Mouse (Mus musculus): ENCODE data around the gene Atg101. TPM values are rescaled to one million over a fixed set of nuclear protein-coding genes. Genes with fewer than 3 reads are reported as not detected.
A peak's percentile ranks its signal among the peaks of the same experiment; 100 is the strongest.

The Atg101 gene
- total and polyA plus RNA-seq, 2 experiments: 63.2 to 89.3 TPM

DNA sequence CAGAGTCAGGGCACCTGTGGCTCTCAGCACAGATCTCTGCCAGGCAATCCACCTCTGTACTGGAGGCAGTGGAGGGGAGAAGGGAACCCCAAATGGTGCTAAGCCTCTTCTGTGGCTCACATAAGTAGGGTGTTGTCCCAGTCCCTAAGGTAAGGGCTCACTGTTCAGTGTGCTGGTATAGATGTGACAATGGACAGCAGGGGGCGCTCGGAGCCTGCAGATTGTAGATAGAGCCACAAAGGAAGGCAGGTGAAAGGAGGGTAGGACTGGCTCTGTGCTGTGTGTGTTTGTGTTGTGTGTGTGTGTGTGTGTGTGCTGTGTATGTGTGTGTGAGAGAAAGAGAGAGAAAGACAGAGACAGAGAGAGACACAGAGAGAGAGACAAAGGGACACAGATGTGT lies 55.5 kb downstream of the Atg101 start:
- Histone ChIP-seq H3K27ac (replicated peaks; ENCODE audit: insufficient read depth, low read depth, low read length) (no peak overlapping the region), H3K27me3 (ENCODE audit: control insufficient read depth, insufficient read depth, low read length) (no peaks in the 10 kb centered on the region), H3K4me1 (ENCODE audit: control insufficient read depth, insufficient read depth, low read length) (no peaks in the 10 kb centered on the region), H3K36me3 (ENCODE audit: control insufficient read depth, insufficient read depth, low read length) (no peaks in the 10 kb centered on the region), H3K9ac (ENCODE audit: low read depth, low read length) (no peak overlapping the region), H3K4me3 (ENCODE audit: insufficient read depth, low read depth, low read length) (no peak overlapping the region), H3K79me2 (ENCODE audit: control insufficient read depth, insufficient read depth, low read length) (no peaks in the 10 kb centered on the region)
- no peak for TF ChIP-seq POLR2A (IDR thresholded peaks at IDR 0.05; ENCODE audit: extremely low read depth, insufficient read depth, low read length)
- TF ChIP-seq CTCF (IDR thresholded peaks at IDR 0.05; ENCODE audit: low read depth, low read length): peak; percentile 79
- WGBS: 0% methylated on average over 2 of the region's 2 CpGs
- peak; percentile 53 for DNase-seq (ENCODE audit: extremely low read depth, low read depth, low spot score)

Other genes starting within 250 kb of the Atg101 start
- not detected in 2 replicates for gene Gm47841, start 236.9 kb upstream of the Atg101 start, total RNA-seq (2014; rRNA removed)
- gene Gm47841, start 236.9 kb upstream of the Atg101 start, polyA plus RNA-seq (2012; rRNA removed): not detected in 2 replicates
- gene Fignl2, start 205.7 kb upstream of the Atg101 start, total RNA-seq (2014; rRNA removed): 1.8 and 2.3 TPM in 2 replicates
- 6.4 and 6.9 TPM in 2 replicates for gene Fignl2, start 205.7 kb upstream of the Atg101 start, polyA plus RNA-seq (2012; rRNA removed)
- gene Ankrd33, start 168.5 kb upstream of the Atg101 start, total RNA-seq (2014; rRNA removed): not detected in 2 replicates
- not detected in 2 replicates for gene Ankrd33, start 168.5 kb upstream of the Atg101 start, polyA plus RNA-seq (2012; rRNA removed)
- 3.0 and 4.4 TPM in 2 replicates for gene Acvrl1, start 155.8 kb upstream of the Atg101 start, total RNA-seq (2014; rRNA removed)
- 2.3 and 4.0 TPM in 2 replicates for gene Acvrl1, start 155.8 kb upstream of the Atg101 start, polyA plus RNA-seq (2012; rRNA removed)
- gene Acvr1b, start 110.2 kb upstream of the Atg101 start, total RNA-seq (2014; rRNA removed): 4.5 and 5.0 TPM in 2 replicates
- gene Acvr1b, start 110.2 kb upstream of the Atg101 start, polyA plus RNA-seq (2012; rRNA removed): 9.4 and 9.6 TPM in 2 replicates
- 0.92 and 1.5 TPM in 2 replicates for gene Grasp, start 60.1 kb upstream of the Atg101 start, total RNA-seq (2014; rRNA removed)
- 1.2 and 1.5 TPM in 2 replicates for gene Grasp, start 60.1 kb upstream of the Atg101 start, polyA plus RNA-seq (2012; rRNA removed)
- gene Nr4a1, start 30.0 kb upstream of the Atg101 start, total RNA-seq (2014; rRNA removed): 0.18 and 0.60 TPM in 2 replicates
- gene Nr4a1, start 30.0 kb upstream of the Atg101 start, polyA plus RNA-seq (2012; rRNA removed): 0.70 and 0.89 TPM in 2 replicates
- gene 6030408B16Rik, start 8.9 kb downstream of the Atg101 start, total RNA-seq (2014; rRNA removed): not detected in 2 replicates
- gene 6030408B16Rik, start 8.9 kb downstream of the Atg101 start, polyA plus RNA-seq (2012; rRNA removed): 0.10 TPM in 1 of 2 replicates, not detected in the other
- gene Krt80, start 85.9 kb downstream of the Atg101 start, total RNA-seq (2014; rRNA removed): 0.07 and 0.09 TPM in 2 replicates
- 0.15 and 0.46 TPM in 2 replicates for gene Krt80, start 85.9 kb downstream of the Atg101 start, polyA plus RNA-seq (2012; rRNA removed)
- gene Krt7, start 126.8 kb downstream of the Atg101 start, total RNA-seq (2014; rRNA removed): 0.20 and 0.37 TPM in 2 replicates
- 0.29 and 0.31 TPM in 2 replicates for gene Krt7, start 126.8 kb downstream of the Atg101 start, polyA plus RNA-seq (2012; rRNA removed)
- not detected in 2 replicates for gene Krt87, start 154.5 kb downstream of the Atg101 start, total RNA-seq (2014; rRNA removed)
- not detected in 2 replicates for gene Krt87, start 154.5 kb downstream of the Atg101 start, polyA plus RNA-seq (2012; rRNA removed)
- gene Krt88, start 163.5 kb downstream of the Atg101 start, total RNA-seq (2014; rRNA removed): not detected in 2 replicates
- not detected in 2 replicates for gene Krt88, start 163.5 kb downstream of the Atg101 start, polyA plus RNA-seq (2012; rRNA removed)
- not detected in 2 replicates for gene Krt81, start 179.5 kb downstream of the Atg101 start, total RNA-seq (2014; rRNA removed)
- gene Krt81, start 179.5 kb downstream of the Atg101 start, polyA plus RNA-seq (2012; rRNA removed): not detected in 2 replicates
- not detected in 2 replicates for gene Krt86, start 189.2 kb downstream of the Atg101 start, total RNA-seq (2014; rRNA removed)
- not detected in 2 replicates for gene Krt86, start 189.2 kb downstream of the Atg101 start, polyA plus RNA-seq (2012; rRNA removed)
- gene Krt83, start 207.2 kb downstream of the Atg101 start, total RNA-seq (2014; rRNA removed): not detected in 2 replicates
- not detected in 2 replicates for gene Krt83, start 207.2 kb downstream of the Atg101 start, polyA plus RNA-seq (2012; rRNA removed)
- not detected in 2 replicates for gene Gm49425, start 233.0 kb downstream of the Atg101 start, total RNA-seq (2014; rRNA removed)
- gene Gm49425, start 233.0 kb downstream of the Atg101 start, polyA plus RNA-seq (2012; rRNA removed): not detected in 2 replicates
- gene Krt84, start 248.5 kb downstream of the Atg101 start, total RNA-seq (2014; rRNA removed): not detected in 2 replicates
- not detected in 2 replicates for gene Krt84, start 248.5 kb downstream of the Atg101 start, polyA plus RNA-seq (2012; rRNA removed)

Measured in liver, adult 2 months (tissue).